Mouse (Mus musculus): Measurements from ENCODE around the gene Gm10718. TPM values are rescaled to one million over a fixed set of nuclear protein-coding genes. Genes with fewer than 3 reads are reported as not detected.
A peak's percentile ranks its signal among the peaks of the same experiment; 100 is the strongest.
"Not testable (repeated sequence)": the region's sequence is repeated elsewhere in the genome, so short reads cannot be mapped to it uniquely, and the experiment has no call there.

Gene Gm10718
- polyA plus RNA-seq, 1 experiment from 2014 or later = 2.1 TPM

DNA sequence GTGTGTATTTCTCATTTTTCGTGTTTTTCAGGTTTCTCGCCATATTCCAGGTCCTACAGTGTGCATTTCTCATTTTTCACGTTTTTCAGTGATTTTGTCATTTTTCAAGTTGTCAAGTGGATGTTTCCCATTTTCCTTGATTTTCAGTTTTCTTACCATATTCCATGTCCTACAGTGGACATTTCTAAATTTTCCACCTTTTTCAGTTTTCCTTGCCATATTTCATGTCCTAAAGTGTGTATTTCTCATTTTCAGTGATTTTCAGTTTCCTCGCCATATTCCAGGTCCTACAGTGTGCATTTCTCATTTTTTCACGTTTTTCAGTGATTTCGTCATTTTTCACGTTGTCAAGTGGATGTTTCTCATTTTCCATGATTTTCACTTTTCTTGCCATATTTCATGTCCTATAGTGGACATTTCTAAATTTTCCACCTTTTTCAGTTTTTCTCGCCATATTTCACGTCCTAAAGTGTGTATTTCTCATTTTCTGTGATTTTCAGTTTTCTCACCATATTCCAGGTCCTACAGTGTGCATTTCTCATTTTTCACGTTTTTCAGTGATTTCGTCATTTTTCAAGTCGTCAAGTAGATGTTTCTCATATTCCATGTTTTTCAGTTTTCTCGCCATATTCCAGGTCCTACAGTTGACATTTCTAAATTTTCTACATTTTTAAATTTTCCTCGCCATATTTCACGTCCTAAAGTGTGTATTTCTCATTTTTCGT lies 6.1 kb downstream of the Gm10718 start:
- H3K4me3 ChIP-seq; H3K9me3 ChIP-seq (replicated peaks); H3K36me3 ChIP-seq (ENCODE audit: poor library complexity, severe bottlenecking); H3K4me1 ChIP-seq; ATAC-seq; H3K4me2 ChIP-seq; H3K27me3 ChIP-seq; H3K27ac ChIP-seq; H3K9ac ChIP-seq: not testable (repeated sequence)
- 63% methylated on average over 14 of the region's 16 CpGs for WGBS

DNA sequence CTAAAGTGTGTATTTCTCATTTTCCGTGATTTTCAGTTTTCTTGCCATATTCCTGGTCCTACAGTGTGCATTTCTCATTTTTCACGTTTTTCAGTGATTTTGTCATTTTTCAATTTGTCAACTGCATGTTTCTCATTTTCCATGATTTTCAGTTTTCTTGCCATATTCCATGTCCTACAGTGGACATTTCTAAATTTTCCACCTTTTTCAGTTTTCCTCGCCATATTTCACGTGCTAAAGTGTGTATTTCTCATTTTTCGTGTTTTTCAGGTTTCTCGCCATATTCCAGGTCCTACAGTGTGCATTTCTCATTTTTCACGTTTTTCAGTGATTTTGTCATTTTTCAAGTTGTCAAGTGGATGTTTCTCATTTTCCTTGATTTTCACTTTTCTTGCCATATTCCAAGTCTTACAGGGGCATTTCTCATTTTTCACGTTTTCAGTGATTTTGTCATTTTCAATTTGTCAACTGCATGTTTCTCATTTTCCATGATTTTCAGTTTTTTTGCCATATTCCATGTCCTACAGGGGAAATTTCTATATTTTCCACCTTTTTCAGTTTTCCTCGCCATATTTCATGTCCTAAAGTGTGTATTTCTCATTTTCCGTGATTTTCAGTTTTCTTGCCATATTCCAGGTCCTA lies 7.5 kb downstream of the Gm10718 start:
- 57% methylated on average over 2 of the region's 10 CpGs for WGBS
- ATAC-seq = 0 out of 2 replicates have a peak, but pooled peaks have one; percentile 48

DNA sequence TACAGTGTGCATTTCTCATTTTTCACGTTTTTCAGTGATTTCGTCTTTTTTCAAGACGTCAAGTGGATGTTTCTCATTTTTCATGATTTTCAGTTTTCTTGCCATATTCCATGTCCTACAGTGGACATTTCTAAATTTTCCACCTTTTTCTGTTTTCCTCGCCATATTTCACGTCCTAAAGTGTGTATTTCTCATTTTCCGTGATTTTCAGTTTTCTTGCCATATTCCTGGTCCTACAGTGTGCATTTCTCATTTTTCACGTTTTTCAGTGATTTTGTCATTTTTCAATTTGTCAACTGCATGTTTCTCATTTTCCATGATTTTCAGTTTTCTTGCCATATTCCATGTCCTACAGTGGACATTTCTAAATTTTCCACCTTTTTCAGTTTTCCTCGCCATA lies 11.0 kb downstream of the Gm10718 start, which contains the start of gene Gm17535:
Gene Gm17535 (plus strand): TSS at position 301 of the 400 bp plus-strand sequence.
- not testable (repeated sequence) for H3K4me2 ChIP-seq; H3K27ac ChIP-seq; H3K9me3 ChIP-seq (replicated peaks); H3K36me3 ChIP-seq (ENCODE audit: poor library complexity, severe bottlenecking); H3K27me3 ChIP-seq; ATAC-seq; H3K4me3 ChIP-seq; H3K4me1 ChIP-seq; H3K9ac ChIP-seq
- WGBS = 54% methylated on average over 1 of the region's 8 CpGs

More for the DNA sequence above, 7.5 kb downstream of the Gm10718 start:
- not testable (repeated sequence) for H3K36me3 ChIP-seq (ENCODE audit: poor library complexity, severe bottlenecking); H3K4me3 ChIP-seq; H3K9me3 ChIP-seq (replicated peaks); H3K4me2 ChIP-seq; H3K9ac ChIP-seq; H3K4me1 ChIP-seq; H3K27ac ChIP-seq; H3K27me3 ChIP-seq

DNA sequence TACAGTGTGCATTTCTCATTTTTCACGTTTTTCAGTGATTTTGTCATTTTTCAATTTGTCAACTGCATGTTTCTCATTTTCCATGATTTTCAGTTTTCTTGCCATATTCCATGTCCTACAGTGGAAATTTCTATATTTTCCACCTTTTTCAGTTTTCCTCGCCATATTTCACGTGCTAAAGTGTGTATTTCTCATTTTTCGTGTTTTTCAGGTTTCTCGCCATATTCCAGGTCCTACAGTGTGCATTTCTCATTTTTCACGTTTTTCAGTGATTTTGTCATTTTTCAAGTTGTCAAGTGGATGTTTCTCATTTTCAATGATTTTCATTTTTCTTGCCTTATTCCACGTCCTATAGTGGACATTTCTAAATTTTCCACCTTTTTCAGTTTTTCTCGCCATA lies 13.2 kb downstream of the Gm10718 start, which contains the start of gene Gm10715:
Gene Gm10715 (plus strand): TSS at position 301 of the 400 bp plus-strand sequence.
- H3K4me3 ChIP-seq, H3K9ac ChIP-seq: not testable (repeated sequence)

DNA sequence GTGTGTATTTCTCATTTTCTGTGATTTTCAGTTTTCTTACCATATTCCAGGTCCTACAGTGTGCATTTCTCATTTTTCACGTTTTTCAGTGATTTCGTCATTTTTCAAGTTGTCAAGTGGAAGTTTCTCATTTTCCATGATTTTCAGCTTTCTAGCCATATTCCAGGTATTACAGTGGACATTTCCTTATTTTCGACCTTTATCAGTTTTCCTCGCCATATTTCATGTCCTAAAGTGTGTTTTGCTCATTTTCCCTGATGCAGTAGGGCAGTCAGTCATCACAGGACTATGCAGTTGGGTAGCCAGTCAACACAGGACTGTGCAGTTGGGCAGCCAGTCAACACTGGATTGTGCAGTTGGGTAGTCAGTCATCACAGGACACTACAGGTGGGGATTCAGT lies 14.8 kb downstream of the Gm10718 start:
- not testable (repeated sequence) for H3K9ac ChIP-seq; H3K9me3 ChIP-seq (replicated peaks); H3K4me1 ChIP-seq; H3K27me3 ChIP-seq; H3K27ac ChIP-seq; ATAC-seq; H3K4me3 ChIP-seq; H3K36me3 ChIP-seq (ENCODE audit: poor library complexity, severe bottlenecking); H3K4me2 ChIP-seq
- whole genome bisulfite sequencing = 62% methylated on average over 4 of the region's 4 CpGs

More for the DNA sequence above, 13.2 kb downstream of the Gm10718 start, which contains the start of gene Gm10715:
- not testable (repeated sequence) for ATAC-seq; H3K27me3 ChIP-seq; H3K27ac ChIP-seq; H3K9me3 ChIP-seq (replicated peaks); H3K36me3 ChIP-seq (ENCODE audit: poor library complexity, severe bottlenecking); H3K4me1 ChIP-seq; H3K4me2 ChIP-seq
- whole genome bisulfite sequencing = 74% methylated on average over 8 of the region's 8 CpGs

Small RNA genes within 50 kb of the gene (microRNA-seq; reads per million reads assigned to microRNA genes)
- gene Mir101c = not detected

Other genes with a start within 250 kb of the Gm10718 start
- gene Gm10722, start 22.6 kb upstream of the Gm10718 start, polyA plus RNA-seq (2015; fragmentation: Nextera tagmentation; extraction: Ambion mirVana) = not detected in 2 replicates
- gene Gm11168, start 20.2 kb upstream of the Gm10718 start, polyA plus RNA-seq (2015; fragmentation: Nextera tagmentation; extraction: Ambion mirVana) = not detected in 2 replicates
- 0.30 TPM in 1 of 2 replicates, not detected in the other for gene Gm10721, start 10.4 kb upstream of the Gm10718 start, polyA plus RNA-seq (2015; fragmentation: Nextera tagmentation; extraction: Ambion mirVana)
- not detected in 2 replicates for gene Gm10720, start 7.9 kb upstream of the Gm10718 start, polyA plus RNA-seq (2015; fragmentation: Nextera tagmentation; extraction: Ambion mirVana)
- 0.72 TPM in 1 of 2 replicates, not detected in the other for gene Gm10719, start 6.1 kb upstream of the Gm10718 start, polyA plus RNA-seq (2015; fragmentation: Nextera tagmentation; extraction: Ambion mirVana)
- gene Gm10717, start 1.9 kb downstream of the Gm10718 start, polyA plus RNA-seq (2015; fragmentation: Nextera tagmentation; extraction: Ambion mirVana) = 0.58 and 0.65 TPM in 2 replicates
- not detected in 2 replicates for gene Gm17535, start 11.1 kb downstream of the Gm10718 start, polyA plus RNA-seq (2015; fragmentation: Nextera tagmentation; extraction: Ambion mirVana)
- gene Gm10715, start 13.3 kb downstream of the Gm10718 start, polyA plus RNA-seq (2015; fragmentation: Nextera tagmentation; extraction: Ambion mirVana) = not detected in 2 replicates

Data from forebrain, embryonic 13.5 days (tissue).